ENCODE assay signal across 22 mouse cellular contexts in genomic region chr16:13848310-13848709, GRCm38 (mm10). TPM values are rescaled to one million over a fixed set of nuclear protein-coding genes. Genes with fewer than 3 reads are reported as not detected.
DNase-seq lines count a peak whose midpoint lies in the region; ATAC-seq and TF ChIP-seq lines count a peak whose summit lies in the region.
"Had no signal": no experiment of that assay in that cellular context is flagged by ENCODE, and none has a peak within 500 bp of the region (broad histone marks: within the 10 kb centered on the region; RNA-seq: fewer than 3 reads in every experiment).

No protein-coding gene starts in this region.

- H3K4me1 ChIP-seq in bone marrow macrophage, adult 2 months (ENCODE audit: control insufficient read depth, insufficient read depth, low read length): peaks cover 14% of the 10 kb centered on the region
- H3K4me1 ChIP-seq: embryonic facial prominence, embryonic 12.5 days; forebrain, embryonic 13.5 days; kidney, embryonic 15.5 days; limb, embryonic 15.5 days; liver, embryonic 15.5 days had no signal

- H3K4me3 ChIP-seq in gastrocnemius, adult 2 months: no peak overlapping the region
- H3K4me3 ChIP-seq in bone marrow macrophage, adult 2 months (ENCODE audit: insufficient read depth, low read length): no peak overlapping the region
- H3K4me3 ChIP-seq: embryonic facial prominence, embryonic 12.5 days; erythroblast, embryonic 14.5 days; forebrain, embryonic 13.5 days; kidney, embryonic 15.5 days; limb, embryonic 15.5 days; liver, embryonic 15.5 days had no signal

- DNase-seq in gastrocnemius, adult 2 months: no peak
- no peak for DNase-seq in gastrocnemius, postnatal 14 days
- DNase-seq in CD4-positive, CD25-positive, alpha-beta regulatory T cell, adult 2 months (ENCODE audit: low read depth, low spot score): peak; percentile 10
- no peak for DNase-seq in embryo, embryonic 10.5 days (ENCODE audit: low spot score)
- DNase-seq in adrenal gland, adult 2 months: no peak
- DNase-seq in testis, postnatal 14 days (ENCODE audit: low spot score): no peak
- DNase-seq: cerebellum, adult 9-10 months; gastrocnemius, postnatal 36 days; heart, postnatal 14 days; retina, postnatal 1 day; right cerebral cortex, postnatal 4 days had no signal

- ATAC-seq in megakaryocyte, adult 5-6 weeks (ENCODE audit: poor library complexity, severe bottlenecking): peak; percentile 43; the same call in 1 of the 2 replicates
- ATAC-seq: forebrain, embryonic 13.5 days; intestine, embryonic 16.5 days; midbrain, embryonic 16.5 days had no signal

- TF ChIP-seq CTCF in gastrocnemius, adult 2 months (IDR thresholded peaks at IDR 0.05): no peak
- no peak for TF ChIP-seq CTCF in bone marrow macrophage, adult 2 months (IDR thresholded peaks at IDR 0.05; ENCODE audit: low read depth, low read length)

- TF ChIP-seq POLR2A in bone marrow macrophage, adult 2 months (IDR thresholded peaks at IDR 0.05; ENCODE audit: borderline replicate concordance, low read depth, low read length): no peak

- peak overlapping the region; percentile 31; the same call in 1 of the 2 replicates for H3K27ac ChIP-seq in gastrocnemius, adult 2 months
- H3K27ac ChIP-seq in bone marrow macrophage, adult 2 months (ENCODE audit: insufficient read depth, low read depth, low read length): peak overlapping the region; percentile 64
- H3K27ac ChIP-seq: embryonic facial prominence, embryonic 12.5 days; forebrain, embryonic 13.5 days; hindbrain, embryonic 14.5 days; kidney, embryonic 15.5 days; limb, embryonic 15.5 days; liver, embryonic 15.5 days had no signal

- intact Hi-C loops in gastrocnemius, adult 2 months (cut with DNase I): no loop called here
- intact Hi-C loops in gastrocnemius, postnatal 14 days (cut with DNase I; ENCODE audit: low total_unique reads): no loop called here

RNA-seq across cellular contexts. Expression of gene Ntan1, which starts 29.7 kb away (rescaled TPM):
- total RNA-seq in gastrocnemius, adult 2 months (2021): 10 to 100 TPM; 42.8 to 44.8 TPM
- total RNA-seq in gastrocnemius, postnatal 14 days (2021): 10 to 100 TPM; 34.1 to 38.6 TPM
- polyA plus RNA-seq in bone marrow macrophage, adult 2 months (2012; ENCODE audit: insufficient read depth, insufficient read length, missing spikeins): 81.3 and 90.9 TPM in 2 replicates
- total RNA-seq in megakaryocyte, adult 5-6 weeks (2015): 93.7 and 107 TPM in 2 replicates
- total RNA-seq in megakaryocyte, adult 5-6 weeks (2017): 72.4 and 80.9 TPM in 2 replicates
- total RNA-seq in adrenal gland, adult 2 months (2021): 10 to 100 TPM; 54.7 to 61.5 TPM
- 37.4 and 38.2 TPM in 2 replicates for polyA plus RNA-seq in adrenal gland, adult 2 months (2012; rRNA removed)

RNA-seq across cellular contexts. Expression of gene Pdxdc1, which starts 54.6 kb away (rescaled TPM):
- total RNA-seq in gastrocnemius, adult 2 months (2021): 10 to 100 TPM; 48.1 to 53.4 TPM
- total RNA-seq in gastrocnemius, postnatal 14 days (2021): 10 to 100 TPM; 40.7 to 42.3 TPM
- 85.6 and 93.5 TPM in 2 replicates for polyA plus RNA-seq in bone marrow macrophage, adult 2 months (2012; ENCODE audit: insufficient read depth, insufficient read length, missing spikeins)
- 38.3 and 46.8 TPM in 2 replicates for total RNA-seq in megakaryocyte, adult 5-6 weeks (2015)
- 44.7 and 56.9 TPM in 2 replicates for total RNA-seq in megakaryocyte, adult 5-6 weeks (2017)
- 100 to 1,000 TPM in 1 of 2 experiments, 10 to 100 TPM in 1; 81.1 to 107 TPM for total RNA-seq in adrenal gland, adult 2 months (2021)
- polyA plus RNA-seq in adrenal gland, adult 2 months (2012; rRNA removed): 31.1 and 36.8 TPM in 2 replicates

RNA-seq across cellular contexts. Expression of gene Mpv17l, which starts 54.7 kb away (rescaled TPM):
- total RNA-seq in gastrocnemius, adult 2 months (2021): 1 to 10 TPM in 1 of 2 experiments, under 1 TPM in 1; 0.92 to 1.1 TPM
- total RNA-seq in gastrocnemius, postnatal 14 days (2021): 1 to 10 TPM; 2.8 to 2.9 TPM
- polyA plus RNA-seq in bone marrow macrophage, adult 2 months (2012; ENCODE audit: insufficient read depth, insufficient read length, missing spikeins): 4.8 and 5.8 TPM in 2 replicates
- total RNA-seq in megakaryocyte, adult 5-6 weeks (2015): 0.87 and 1.7 TPM in 2 replicates
- total RNA-seq in megakaryocyte, adult 5-6 weeks (2017): 0.12 and 0.37 TPM in 2 replicates
- 10 to 100 TPM; 10.5 to 12.3 TPM for total RNA-seq in adrenal gland, adult 2 months (2021)
- 7.2 and 7.5 TPM in 2 replicates for polyA plus RNA-seq in adrenal gland, adult 2 months (2012; rRNA removed)
- polyA plus RNA-seq: erythroblast, embryonic 14.5 days had no signal
